Mouse (Mus musculus) liver, postnatal 0 days (tissue): ENCODE results near the gene Slc25a18. TPM values are rescaled to one million over a fixed set of nuclear protein-coding genes. Genes with fewer than 3 reads are reported as not detected.

Experiments
- ATAC-seq: fragments of 200-750 bp; cut with Nextera tagmentation; 2 replicates; pipeline ENCODE4 v1.8.0; 2017; ENCODE audit warnings: mild to moderate bottlenecking, moderate library complexity
- DNase-seq: peaks from one replicate; pipeline ENCODE4 v3.0.0-alpha.2; 2016
- H3K27ac ChIP-seq: fragments of 300-500 bp; sonication (generic); 2 replicates; pipeline ENCODE4 v1.5.1; 2014; ENCODE audit warnings: antibody characterized with exemption, moderate library complexity, mild to moderate bottlenecking, low read depth
- H3K27me3 ChIP-seq: fragments of 300-500 bp; sonication (generic); 2 replicates; pipeline ENCODE4 v1.6.1; 2014; ENCODE audit warnings: low read length, control low read depth, mixed read lengths; ENCODE audit not compliant: insufficient read depth
- H3K36me3 ChIP-seq: fragments of 300-500 bp; sonication (generic); replicated peaks from 2 replicates; pipeline ENCODE4 v1.6.1; 2014; ENCODE audit warnings: mild to moderate bottlenecking, control low read depth, low read length, moderate library complexity, mixed read lengths; ENCODE audit not compliant: insufficient read depth
- H3K4me1 ChIP-seq: fragments of 300-500 bp; sonication (generic); 2 replicates; pipeline ENCODE4 v1.6.1; 2014; ENCODE audit warnings: antibody characterized with exemption, mild to moderate bottlenecking, control low read depth; ENCODE audit not compliant: insufficient read depth
- H3K4me2 ChIP-seq: fragments of 300-500 bp; sonication (generic); 2 replicates; pipeline ENCODE4 v1.6.1; 2014; ENCODE audit warnings: low read depth, mild to moderate bottlenecking, low read length, moderate library complexity, mixed read lengths
- H3K4me3 ChIP-seq: fragments of 300-500 bp; sonication (generic); 2 replicates; pipeline ENCODE4 v1.5.1; 2014; ENCODE audit warnings: low read depth, low read length
- H3K9ac ChIP-seq: fragments of 300-500 bp; sonication (generic); replicated peaks from 2 replicates; pipeline ENCODE4 v1.6.1; 2014; ENCODE audit warnings: mild to moderate bottlenecking, moderate library complexity
- H3K9me3 ChIP-seq: fragments of 300-500 bp; sonication (generic); 2 replicates; pipeline ENCODE4 v1.6.1; 2016; ENCODE audit warnings: mild to moderate bottlenecking, control low read depth, low read length, mixed read lengths
- CTCF ChIP-seq: sonication (generic); IDR thresholded peaks from 2 replicates; pipeline ENCODE4 v1.5.1; 2016; ENCODE audit warnings: antibody characterized with exemption, low read depth
- EP300 ChIP-seq: IDR thresholded peaks from 2 replicates; pipeline ENCODE4 v1.6.1; 2016; ENCODE audit warnings: antibody characterized with exemption, low read depth, mild to moderate bottlenecking
- WGBS: fragments of 180-500 bp; shearing (Covaris S2); extraction: QIAGEN DNeasy Blood & Tissue Kit; methylation state at CpG from one replicate; pipeline ENCODE4 v1.1.7; 2014; ENCODE audit not compliant: insufficient replicate concordance; 5-methylcytosine and 5-hydroxymethylcytosine counted together
- polyA plus RNA-seq: library from polyadenylated mRNA; unstranded; fragments of >200 nt; fragmentation: Nextera tagmentation; extraction: Ambion mirVana; gene quantifications from 2 replicates; pipeline ENCODE4 v1.2.1, GENCODE M21; 2015

Slc25a18 gene
- polyA plus RNA-seq, 1 experiment from 2014 or later = not detected

DNA sequence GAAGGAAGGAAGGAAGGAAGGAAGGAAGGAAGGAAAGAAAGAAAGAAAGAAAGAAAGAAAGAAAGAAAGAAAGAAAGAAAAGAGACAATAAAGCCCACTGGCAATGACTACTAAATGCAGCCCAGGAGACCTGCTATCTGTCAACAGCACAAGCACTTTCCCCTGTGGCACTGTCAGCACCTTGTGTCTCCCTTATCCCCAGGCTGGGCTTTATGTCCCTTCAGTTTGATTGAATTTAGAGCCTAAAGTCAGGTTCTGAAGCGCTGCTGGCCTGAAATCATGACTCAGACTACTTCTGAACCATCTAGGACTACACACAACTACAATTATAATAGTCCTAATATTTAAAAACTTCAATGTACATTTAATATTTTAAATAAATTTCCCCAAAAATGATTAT, 47.6 kb downstream of the Slc25a18 start:
- ATAC-seq (no peak), DNase-seq (no peak)
- no peaks in the 10 kb centered on the region for H3K27me3 ChIP-seq
- H3K9me3 ChIP-seq = no peaks in the 10 kb centered on the region
- WGBS = 78% methylated on average over 1 of the region's 1 CpGs
- H3K9ac ChIP-seq = peak overlapping the region; percentile 96
- H3K36me3 ChIP-seq = peaks cover 28% of the 10 kb centered on the region
- H3K27ac ChIP-seq = peak overlapping the region; percentile 99
- H3K4me3 ChIP-seq = peak overlapping the region; percentile 100
- no peak for TF ChIP-seq EP300
- no peak for TF ChIP-seq CTCF
- H3K4me2 ChIP-seq = peak overlapping the region; percentile 84
- peaks cover 18% of the 10 kb centered on the region for H3K4me1 ChIP-seq

DNA sequence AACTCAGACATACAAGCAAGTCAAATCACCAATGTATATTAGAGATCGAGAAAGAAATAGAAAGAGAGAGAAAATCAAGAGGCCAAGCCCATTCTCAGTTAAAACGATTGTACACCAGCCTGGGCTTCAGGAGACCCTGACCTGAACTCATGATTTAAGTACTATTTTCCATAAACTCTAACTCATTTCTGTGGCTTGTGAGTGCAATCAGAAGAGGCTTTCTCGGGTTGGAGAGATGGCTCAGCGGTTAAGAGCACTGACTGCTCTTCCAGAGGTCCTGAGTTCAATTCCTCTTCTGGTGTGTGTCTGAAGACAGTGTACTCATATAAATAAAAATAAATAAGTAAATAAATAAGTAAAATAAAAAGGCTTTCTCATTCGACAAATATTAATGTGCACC, 48.3 kb downstream of the Slc25a18 start:
- DNase-seq (no peak), ATAC-seq (no peak)
- Histone ChIP-seq H3K4me1 (peaks cover 18% of the 10 kb centered on the region), H3K27ac (peak overlapping the region; percentile 99), H3K9me3 (no peaks in the 10 kb centered on the region), H3K27me3 (no peaks in the 10 kb centered on the region), H3K4me2 (peak overlapping the region; percentile 84), H3K36me3 (peaks cover 28% of the 10 kb centered on the region), H3K9ac (peak overlapping the region; percentile 96), H3K4me3 (peak overlapping the region; percentile 100)
- WGBS = 28% methylated on average over 5 of the region's 5 CpGs
- TF ChIP-seq EP300 (no peak), CTCF (no peak)

DNA sequence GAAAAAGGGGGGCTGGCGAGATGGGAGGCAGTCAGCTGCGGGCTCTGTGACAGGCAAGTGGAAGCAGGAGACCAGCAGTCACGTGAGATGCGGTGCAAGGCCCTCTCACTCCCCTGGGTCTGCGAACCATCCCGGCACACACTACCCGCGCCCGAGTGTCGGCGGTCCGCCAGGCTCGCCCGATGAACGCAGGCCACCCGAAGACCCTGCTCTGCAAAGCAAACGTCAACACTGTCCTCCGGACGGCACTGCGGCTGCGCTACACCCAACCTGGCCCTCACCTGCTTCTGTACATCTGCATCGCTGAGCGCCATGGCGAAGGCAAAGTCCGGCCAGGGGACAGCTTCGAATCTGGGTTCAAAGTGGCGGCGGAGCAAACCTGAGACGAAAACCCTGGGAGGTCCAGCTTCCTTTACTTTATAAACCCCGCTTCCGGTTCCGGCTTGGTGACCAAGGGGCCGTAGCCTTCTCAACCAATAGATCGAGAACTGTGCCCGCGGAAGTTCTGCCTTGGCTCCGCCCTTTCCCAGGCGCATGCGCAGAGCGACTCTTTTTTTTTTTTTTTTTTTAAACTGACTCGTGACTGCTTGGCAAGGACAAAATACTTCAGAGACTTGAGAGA, 49.0 kb downstream of the Slc25a18 start, which contains the start of gene Atp6v1e1:
Gene Atp6v1e1, minus strand, starts transcription at position 487 of the 622 bp plus-strand sequence.
- H3K4me2 ChIP-seq = peak within 1 kb of the TSS; percentile 84
- no peaks in the 10 kb centered on the region for H3K9me3 ChIP-seq
- WGBS = under 1% methylated on average over 41 of the region's 41 CpGs
- ATAC-seq (peak; percentile 93), DNase-seq (peak; percentile 96)
- H3K27ac ChIP-seq = peak within 1 kb of the TSS; percentile 99
- peak within 1 kb of the TSS; percentile 96 for H3K9ac ChIP-seq
- H3K27me3 ChIP-seq = no peaks in the 10 kb centered on the region
- H3K4me1 ChIP-seq = peaks cover 18% of the 10 kb centered on the region
- TF ChIP-seq CTCF = no peak
- TF ChIP-seq EP300 = peak; percentile 38; the same call in 1 of the 2 replicates
- peaks cover 25% of the 10 kb centered on the region for H3K36me3 ChIP-seq
- H3K4me3 ChIP-seq = peak within 1 kb of the TSS; percentile 100

DNA sequence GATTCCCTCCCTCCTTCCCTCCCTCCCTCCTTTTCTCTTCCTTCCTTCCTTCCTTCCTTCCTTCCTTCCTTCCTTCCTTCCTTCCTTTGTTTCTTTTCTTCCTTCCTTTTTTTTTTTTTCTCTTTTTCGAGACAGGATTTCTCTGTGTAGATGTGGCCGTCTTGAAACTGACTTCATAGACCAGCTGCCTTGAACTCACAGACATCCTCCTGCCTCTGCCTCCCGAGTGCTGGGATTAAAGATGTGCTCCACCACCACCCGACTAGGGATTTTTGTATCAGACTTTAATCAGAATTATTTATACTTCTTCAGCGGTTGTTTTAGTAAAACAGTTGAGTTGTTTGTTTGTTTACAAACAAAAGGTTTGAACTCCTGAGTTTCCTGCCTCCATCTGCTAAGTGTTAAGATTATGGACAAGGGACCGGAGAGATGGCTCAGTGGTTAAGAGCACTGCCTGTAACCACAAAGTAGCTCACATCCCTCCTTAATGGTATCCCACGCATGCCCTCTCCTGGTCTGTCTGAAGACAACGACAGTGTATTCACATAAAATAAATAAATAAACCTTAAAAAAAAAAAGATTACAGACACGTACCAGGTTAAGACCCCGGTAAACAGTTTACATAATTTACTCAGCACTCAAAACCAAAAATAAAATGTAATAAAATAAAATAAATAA, 49.7 kb downstream of the Slc25a18 start:
- H3K9me3 ChIP-seq = no peaks in the 10 kb centered on the region
- TF ChIP-seq CTCF (peak; percentile 38), EP300 (no peak)
- 52% methylated on average over 10 of the region's 10 CpGs for WGBS
- DNase-seq = no peak
- ATAC-seq = no peak
- H3K36me3 ChIP-seq = peaks cover 19% of the 10 kb centered on the region
- peak overlapping the region; percentile 84 for H3K4me2 ChIP-seq
- peak overlapping the region; percentile 99 for H3K27ac ChIP-seq
- H3K9ac ChIP-seq = peak overlapping the region; percentile 48
- H3K27me3 ChIP-seq = no peaks in the 10 kb centered on the region
- H3K4me1 ChIP-seq = peaks cover 18% of the 10 kb centered on the region
- peak overlapping the region; percentile 100 for H3K4me3 ChIP-seq

DNA sequence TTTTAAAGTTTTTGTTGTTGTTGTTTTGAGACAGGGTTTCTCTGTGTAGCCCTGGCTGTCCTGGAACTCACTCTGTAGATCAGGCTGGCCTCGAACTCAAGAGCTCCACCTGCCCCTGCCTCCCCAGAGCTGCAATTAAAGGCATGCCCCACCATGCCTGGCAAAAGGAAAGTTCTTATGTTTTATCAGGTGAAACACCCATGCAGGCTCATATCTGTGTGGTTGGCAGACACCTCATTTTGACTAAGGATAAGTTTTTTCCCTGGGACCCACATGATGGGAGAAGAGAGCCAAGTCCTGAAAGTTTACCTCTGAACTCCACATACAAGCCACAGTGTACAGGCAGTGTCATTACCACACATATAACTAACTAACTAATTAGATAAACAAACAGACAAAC, 56.7 kb downstream of the Slc25a18 start:
- no peak overlapping the region for H3K9ac ChIP-seq
- TF ChIP-seq EP300 (peak; percentile 97), CTCF (peak; percentile 38)
- DNase-seq = peak; percentile 30
- no peaks in the 10 kb centered on the region for H3K27me3 ChIP-seq
- peak overlapping the region; percentile 96; the same call in 1 of the 2 replicates for H3K27ac ChIP-seq
- peak; percentile 48 for ATAC-seq
- peaks cover 42% of the 10 kb centered on the region for H3K4me1 ChIP-seq
- H3K4me2 ChIP-seq = no peak overlapping the region
- H3K9me3 ChIP-seq = no peaks in the 10 kb centered on the region
- H3K4me3 ChIP-seq = no peak overlapping the region
- 68% methylated on average over 1 of the region's 1 CpGs for whole genome bisulfite sequencing
- H3K36me3 ChIP-seq = no peaks in the 10 kb centered on the region

DNA sequence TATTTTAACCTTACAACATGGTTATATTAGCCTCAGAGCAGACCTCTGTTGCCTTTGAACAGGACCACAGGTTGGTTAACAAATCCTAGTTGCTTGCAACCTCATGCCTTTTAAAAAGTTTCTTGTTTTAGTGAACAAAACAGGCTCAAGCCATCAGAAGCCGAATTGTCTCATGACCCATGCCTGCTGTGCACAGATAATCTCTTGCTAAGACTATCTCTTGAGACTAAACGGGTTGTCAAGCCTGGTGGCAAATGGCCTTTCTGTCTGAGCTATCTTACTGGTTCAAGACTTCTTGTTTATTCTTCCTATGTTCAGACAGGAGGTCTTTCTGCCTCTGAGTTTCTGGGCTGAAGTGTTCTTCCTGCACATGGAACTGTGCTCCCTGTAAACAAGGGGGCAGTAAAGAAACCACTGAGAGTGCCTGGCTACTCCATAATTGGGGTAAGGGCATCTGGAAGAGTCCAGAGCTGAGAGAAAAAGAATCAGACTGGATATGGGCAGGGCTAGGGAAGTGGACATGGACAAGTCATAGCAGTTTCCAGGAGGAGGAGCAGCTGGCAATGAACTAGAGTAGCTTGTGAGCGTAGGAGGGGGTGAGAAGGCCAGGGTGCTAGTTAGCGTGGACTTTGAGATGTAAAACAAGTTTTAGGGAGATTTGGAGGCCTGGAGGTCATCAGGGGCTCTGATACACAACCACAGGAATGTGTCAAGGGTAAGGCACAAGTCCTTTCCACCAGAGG, 57.7 kb downstream of the Slc25a18 start:
- DNase-seq (peak; percentile 34), ATAC-seq (peak; percentile 42)
- Histone ChIP-seq H3K4me2 (peak overlapping the region; percentile 50), H3K4me3 (no peak overlapping the region), H3K27ac (peak overlapping the region; percentile 96), H3K9me3 (no peaks in the 10 kb centered on the region), H3K36me3 (no peaks in the 10 kb centered on the region), H3K9ac (peak overlapping the region; percentile 52), H3K4me1 (peaks cover 49% of the 10 kb centered on the region), H3K27me3 (no peaks in the 10 kb centered on the region)
- TF ChIP-seq CTCF (0 out of 2 replicates have a peak, but pooled peaks have one; percentile 12), EP300 (peak; percentile 97)
- WGBS = 42% methylated on average over 4 of the region's 4 CpGs
